Mouse (Mus musculus): Measurements from ENCODE around the gene Fgf9. TPM values are rescaled to one million over a fixed set of nuclear protein-coding genes. Genes with fewer than 3 reads are reported as not detected.

Gene Fgf9
- polyA plus RNA-seq, 1 experiment from 2014 or later = 8.9 TPM

- ATAC-seq (replicated peaks; ENCODE audit: insufficient number of reproducible peaks, low FRiP score, low TSS enrichment) = no peak
- Histone ChIP-seq H3K4me1 (ENCODE audit: control insufficient read depth, insufficient read depth, low read length) (peaks cover 4% of the 10 kb centered on the region; the same call in 1 of the 2 replicates), H3K9me3 (replicated peaks; ENCODE audit: control insufficient read depth, low read length) (no peaks in the 10 kb centered on the region), H3K9ac (ENCODE audit: low read depth, low read length) (peak overlapping the region; percentile 69), H3K4me2 (peak overlapping the region; percentile 88), H3K27ac (ENCODE audit: low read depth, low read length) (peak overlapping the region; percentile 70; the same call in 1 of the 2 replicates), H3K27me3 (ENCODE audit: control insufficient read depth, insufficient read depth, low read length) (peaks cover 43% of the 10 kb centered on the region), H3K4me3 (ENCODE audit: low read depth, low read length) (peak overlapping the region; percentile 61), H3K36me3 (ENCODE audit: control insufficient read depth, insufficient read depth, low read length) (no peaks in the 10 kb centered on the region)
- WGBS (ENCODE audit: insufficient replicate concordance) = 8% methylated on average over 14 of the region's 14 CpGs
These were observed 6.4 kb downstream of the Fgf9 start for GRCm38 (mm10) chr14:58076726-58077255.

DNA sequence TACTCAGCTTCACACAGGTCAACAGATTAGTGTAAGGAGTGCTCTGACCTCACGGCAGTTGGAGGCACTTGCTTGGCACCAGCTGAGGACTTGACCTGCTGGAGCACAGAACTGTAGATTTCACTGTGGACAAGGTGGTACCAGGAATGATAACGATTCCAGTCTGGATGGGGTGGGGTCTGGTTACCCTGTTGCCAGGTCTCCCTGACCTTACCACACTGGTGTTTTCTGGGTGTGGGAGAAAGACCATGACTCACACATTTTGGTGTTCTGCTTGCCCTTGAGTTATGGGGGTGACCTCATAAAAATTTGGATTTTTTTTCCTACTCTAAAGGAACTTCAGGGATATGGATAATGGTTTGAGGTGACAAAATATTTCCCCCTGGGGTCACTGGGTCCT is 9.1 kb downstream of the Fgf9 start:
- Histone ChIP-seq H3K4me2 (no peak overlapping the region), H3K27me3 (ENCODE audit: control insufficient read depth, insufficient read depth, low read length) (peaks cover 30% of the 10 kb centered on the region), H3K4me1 (ENCODE audit: control insufficient read depth, insufficient read depth, low read length) (peaks cover 2% of the 10 kb centered on the region; the same call in 1 of the 2 replicates), H3K36me3 (ENCODE audit: control insufficient read depth, insufficient read depth, low read length) (no peaks in the 10 kb centered on the region), H3K9ac (ENCODE audit: low read depth, low read length) (no peak overlapping the region), H3K9me3 (replicated peaks; ENCODE audit: control insufficient read depth, low read length) (no peaks in the 10 kb centered on the region), H3K27ac (ENCODE audit: low read depth, low read length) (no peak overlapping the region), H3K4me3 (ENCODE audit: low read depth, low read length) (no peak overlapping the region)
- 66% methylated on average over 2 of the region's 2 CpGs for WGBS (ENCODE audit: insufficient replicate concordance)
- no peak for ATAC-seq (replicated peaks; ENCODE audit: insufficient number of reproducible peaks, low FRiP score, low TSS enrichment)

DNA sequence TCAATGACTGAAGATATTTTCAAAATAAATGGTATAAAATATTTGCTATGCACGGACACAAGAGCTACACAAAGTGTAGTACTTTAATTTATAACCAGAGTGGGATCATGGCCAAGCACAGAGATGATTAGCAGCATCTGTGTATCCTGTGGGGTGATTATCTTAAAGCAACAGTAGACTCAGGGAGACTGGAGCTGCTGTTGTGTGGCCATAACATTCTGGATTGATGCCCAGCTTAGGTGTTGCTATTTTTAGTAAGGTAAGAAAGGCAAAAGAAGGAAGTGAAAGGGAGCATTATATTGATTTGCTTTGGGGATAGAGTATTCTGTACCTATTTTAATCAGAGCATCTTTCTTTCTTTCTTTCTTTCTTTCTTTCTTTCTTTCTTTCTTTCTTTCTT is 11.6 kb downstream of the Fgf9 start:
- WGBS (ENCODE audit: insufficient replicate concordance) = 49% methylated on average over 1 of the region's 1 CpGs
- no peak for ATAC-seq (replicated peaks; ENCODE audit: insufficient number of reproducible peaks, low FRiP score, low TSS enrichment)
- Histone ChIP-seq H3K4me2 (no peak overlapping the region), H3K4me1 (ENCODE audit: control insufficient read depth, insufficient read depth, low read length) (0 out of 2 replicates have a peak, but pooled peaks cover 2% of the 10 kb centered on the region), H3K36me3 (ENCODE audit: control insufficient read depth, insufficient read depth, low read length) (no peaks in the 10 kb centered on the region), H3K9me3 (replicated peaks; ENCODE audit: control insufficient read depth, low read length) (no peaks in the 10 kb centered on the region), H3K27ac (ENCODE audit: low read depth, low read length) (no peak overlapping the region), H3K27me3 (ENCODE audit: control insufficient read depth, insufficient read depth, low read length) (peaks cover 12% of the 10 kb centered on the region), H3K4me3 (ENCODE audit: low read depth, low read length) (no peak overlapping the region), H3K9ac (ENCODE audit: low read depth, low read length) (no peak overlapping the region)

GRCm38 (mm10) chr14:58084240-58084639 is 13.9 kb downstream of the Fgf9 start:
- H3K4me1 ChIP-seq (ENCODE audit: control insufficient read depth, insufficient read depth, low read length) = 0 out of 2 replicates have a peak, but pooled peaks cover 2% of the 10 kb centered on the region
- no peaks in the 10 kb centered on the region for H3K36me3 ChIP-seq (ENCODE audit: control insufficient read depth, insufficient read depth, low read length)
- no peak overlapping the region for H3K4me3 ChIP-seq (ENCODE audit: low read depth, low read length)
- H3K9me3 ChIP-seq (replicated peaks; ENCODE audit: control insufficient read depth, low read length) = no peaks in the 10 kb centered on the region
- no peak overlapping the region for H3K4me2 ChIP-seq
- no peak for ATAC-seq (replicated peaks; ENCODE audit: insufficient number of reproducible peaks, low FRiP score, low TSS enrichment)
- 86% methylated on average over 3 of the region's 3 CpGs for WGBS (ENCODE audit: insufficient replicate concordance)
- no peak overlapping the region for H3K27ac ChIP-seq (ENCODE audit: low read depth, low read length)
- H3K27me3 ChIP-seq (ENCODE audit: control insufficient read depth, insufficient read depth, low read length) = no peaks in the 10 kb centered on the region
- H3K9ac ChIP-seq (ENCODE audit: low read depth, low read length) = no peak overlapping the region

GRCm38 (mm10) chr14:58087326-58087725 is 17.0 kb downstream of the Fgf9 start:
- 56% methylated on average over 4 of the region's 4 CpGs for WGBS (ENCODE audit: insufficient replicate concordance)
- Histone ChIP-seq H3K4me3 (ENCODE audit: low read depth, low read length) (no peak overlapping the region), H3K4me1 (ENCODE audit: control insufficient read depth, insufficient read depth, low read length) (no peaks in the 10 kb centered on the region), H3K27me3 (ENCODE audit: control insufficient read depth, insufficient read depth, low read length) (no peaks in the 10 kb centered on the region), H3K9me3 (replicated peaks; ENCODE audit: control insufficient read depth, low read length) (no peaks in the 10 kb centered on the region), H3K27ac (ENCODE audit: low read depth, low read length) (no peak overlapping the region), H3K36me3 (ENCODE audit: control insufficient read depth, insufficient read depth, low read length) (no peaks in the 10 kb centered on the region), H3K4me2 (no peak overlapping the region), H3K9ac (ENCODE audit: low read depth, low read length) (no peak overlapping the region)
- no peak for ATAC-seq (replicated peaks; ENCODE audit: insufficient number of reproducible peaks, low FRiP score, low TSS enrichment)

DNA sequence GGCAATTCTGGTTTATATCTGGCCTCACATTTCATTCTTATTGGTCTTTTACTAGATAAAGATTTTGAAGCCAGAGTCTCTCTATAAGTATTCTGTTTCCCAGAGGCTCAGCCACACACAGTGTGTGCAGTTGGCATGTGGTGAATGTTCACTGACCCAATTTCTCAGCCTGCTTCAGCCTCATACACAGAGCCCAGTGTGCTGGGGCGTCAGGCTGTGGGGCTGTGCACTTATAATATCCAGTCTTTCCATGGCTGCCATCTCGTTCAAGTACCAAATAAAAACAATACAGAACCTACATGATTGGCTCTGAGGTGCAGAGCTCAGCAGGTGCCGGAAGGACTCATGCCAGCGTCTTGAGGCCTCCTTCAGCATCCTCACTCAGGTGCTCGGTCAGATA is 19.1 kb downstream of the Fgf9 start:
- Histone ChIP-seq H3K27ac (ENCODE audit: low read depth, low read length) (no peak overlapping the region), H3K36me3 (ENCODE audit: control insufficient read depth, insufficient read depth, low read length) (no peaks in the 10 kb centered on the region), H3K4me2 (no peak overlapping the region), H3K4me3 (ENCODE audit: low read depth, low read length) (no peak overlapping the region), H3K9me3 (replicated peaks; ENCODE audit: control insufficient read depth, low read length) (no peaks in the 10 kb centered on the region), H3K4me1 (ENCODE audit: control insufficient read depth, insufficient read depth, low read length) (no peaks in the 10 kb centered on the region), H3K9ac (ENCODE audit: low read depth, low read length) (no peak overlapping the region), H3K27me3 (ENCODE audit: control insufficient read depth, insufficient read depth, low read length) (no peaks in the 10 kb centered on the region)
- ATAC-seq (replicated peaks; ENCODE audit: insufficient number of reproducible peaks, low FRiP score, low TSS enrichment) = no peak
- WGBS (ENCODE audit: insufficient replicate concordance) = 80% methylated on average over 5 of the region's 5 CpGs

DNA sequence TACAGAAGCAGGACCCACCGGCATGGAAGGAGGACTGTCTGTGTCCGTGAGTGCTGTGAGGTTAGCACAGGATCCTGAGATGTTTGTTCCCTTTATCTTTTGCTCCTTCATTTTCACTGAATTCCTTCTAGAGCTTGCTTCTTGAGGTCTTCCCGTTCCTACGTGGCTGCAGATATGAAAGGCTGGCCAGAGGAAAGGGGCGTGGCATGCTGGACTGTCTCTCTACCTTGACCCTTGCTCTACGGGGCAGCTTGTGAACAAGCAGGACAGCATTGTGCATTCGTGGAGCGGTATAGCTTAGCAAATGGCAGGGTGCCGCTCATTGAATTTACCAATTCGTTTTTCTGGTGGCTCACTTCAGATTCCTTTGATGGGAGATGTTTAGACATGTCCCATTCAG is 21.0 kb downstream of the Fgf9 start:
- no peaks in the 10 kb centered on the region for H3K36me3 ChIP-seq (ENCODE audit: control insufficient read depth, insufficient read depth, low read length)
- no peak overlapping the region for H3K4me3 ChIP-seq (ENCODE audit: low read depth, low read length)
- H3K9me3 ChIP-seq (replicated peaks; ENCODE audit: control insufficient read depth, low read length) = no peaks in the 10 kb centered on the region
- 69% methylated on average over 10 of the region's 10 CpGs for WGBS (ENCODE audit: insufficient replicate concordance)
- no peak overlapping the region for H3K9ac ChIP-seq (ENCODE audit: low read depth, low read length)
- no peak overlapping the region for H3K4me2 ChIP-seq
- H3K4me1 ChIP-seq (ENCODE audit: control insufficient read depth, insufficient read depth, low read length) = no peaks in the 10 kb centered on the region
- no peak for ATAC-seq (replicated peaks; ENCODE audit: insufficient number of reproducible peaks, low FRiP score, low TSS enrichment)
- no peak overlapping the region for H3K27ac ChIP-seq (ENCODE audit: low read depth, low read length)
- H3K27me3 ChIP-seq (ENCODE audit: control insufficient read depth, insufficient read depth, low read length) = no peaks in the 10 kb centered on the region

DNA sequence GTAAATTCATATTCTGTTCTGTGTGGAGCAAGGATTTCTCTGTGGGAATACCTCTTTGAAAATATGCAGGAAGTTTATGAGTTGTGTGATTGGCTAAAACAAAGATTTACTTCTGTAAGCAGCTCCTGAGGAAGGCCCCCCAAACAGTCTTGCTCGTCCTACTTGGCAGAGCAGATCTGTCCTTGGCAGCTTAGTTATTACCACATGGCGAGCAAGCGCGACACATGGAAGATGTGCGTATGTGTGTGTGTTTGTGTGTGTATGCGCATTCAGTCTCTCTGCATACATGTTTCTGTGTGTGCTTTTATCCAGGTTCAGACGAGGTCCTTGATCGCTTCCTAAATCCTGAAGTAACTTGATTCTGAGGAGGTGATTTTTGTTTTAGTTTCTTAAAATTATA is 29.3 kb downstream of the Fgf9 start:
- Histone ChIP-seq H3K9ac (ENCODE audit: low read depth, low read length) (no peak overlapping the region), H3K9me3 (replicated peaks; ENCODE audit: control insufficient read depth, low read length) (no peaks in the 10 kb centered on the region), H3K27ac (ENCODE audit: low read depth, low read length) (no peak overlapping the region), H3K4me2 (no peak overlapping the region), H3K36me3 (ENCODE audit: control insufficient read depth, insufficient read depth, low read length) (no peaks in the 10 kb centered on the region; the same call in 1 of the 2 replicates), H3K27me3 (ENCODE audit: control insufficient read depth, insufficient read depth, low read length) (no peaks in the 10 kb centered on the region), H3K4me1 (ENCODE audit: control insufficient read depth, insufficient read depth, low read length) (no peaks in the 10 kb centered on the region), H3K4me3 (ENCODE audit: low read depth, low read length) (no peak overlapping the region)
- ATAC-seq (replicated peaks; ENCODE audit: insufficient number of reproducible peaks, low FRiP score, low TSS enrichment) = no peak
- 87% methylated on average over 8 of the region's 8 CpGs for WGBS (ENCODE audit: insufficient replicate concordance)

GRCm38 (mm10) chr14:58101298-58101697 is 31.0 kb downstream of the Fgf9 start:
- 39% methylated on average over 6 of the region's 6 CpGs for WGBS (ENCODE audit: insufficient replicate concordance)
- Histone ChIP-seq H3K9ac (ENCODE audit: low read depth, low read length) (no peak overlapping the region), H3K4me2 (no peak overlapping the region), H3K4me3 (ENCODE audit: low read depth, low read length) (no peak overlapping the region), H3K27me3 (ENCODE audit: control insufficient read depth, insufficient read depth, low read length) (no peaks in the 10 kb centered on the region), H3K4me1 (ENCODE audit: control insufficient read depth, insufficient read depth, low read length) (no peaks in the 10 kb centered on the region), H3K9me3 (replicated peaks; ENCODE audit: control insufficient read depth, low read length) (no peaks in the 10 kb centered on the region), H3K27ac (ENCODE audit: low read depth, low read length) (no peak overlapping the region), H3K36me3 (ENCODE audit: control insufficient read depth, insufficient read depth, low read length) (no peaks in the 10 kb centered on the region; the same call in 1 of the 2 replicates)
- ATAC-seq (replicated peaks; ENCODE audit: insufficient number of reproducible peaks, low FRiP score, low TSS enrichment) = no peak
